ENCODE assay signal across 11 mouse cellular contexts in genomic region chr15:85977086-85977485, GRCm38 (mm10). TPM values are rescaled to one million over a fixed set of nuclear protein-coding genes. Genes with fewer than 3 reads are reported as not detected.
A peak's percentile ranks its signal among the peaks of the same experiment; 100 is the strongest.
DNase-seq lines count a peak whose midpoint lies in the region; ATAC-seq and TF ChIP-seq lines count a peak whose summit lies in the region.
"Had no signal": no experiment of that assay in that cellular context is flagged by ENCODE, and none has a peak within 500 bp of the region (broad histone marks: within the 10 kb centered on the region; RNA-seq: fewer than 3 reads in every experiment).

No protein-coding gene starts in this region.

- WGBS in kidney, postnatal 0 days, result 56% methylated on average over 9 of the region's 9 CpGs

- H3K4me1 ChIP-seq in kidney, postnatal 0 days (replicated peaks; ENCODE audit: insufficient read depth, low read length), result peaks cover 4% of the 10 kb centered on the region; the same call in 1 of the 2 replicates

- H3K4me2 ChIP-seq in kidney, postnatal 0 days (ENCODE audit: low read length), result no peak overlapping the region

- no peak for TF ChIP-seq CTCF in kidney, postnatal 0 days (IDR thresholded peaks at IDR 0.05; ENCODE audit: low read depth)

- no peak overlapping the region for H3K27ac ChIP-seq in kidney, postnatal 0 days
- H3K27ac ChIP-seq: liver, embryonic 14.5 days had no signal

- H3K9ac ChIP-seq in kidney, postnatal 0 days (ENCODE audit: low read depth, low read length), result no peak overlapping the region
- H3K9ac ChIP-seq: liver, embryonic 14.5 days had no signal

- no peaks in the 10 kb centered on the region for H3K27me3 ChIP-seq in kidney, postnatal 0 days (ENCODE audit: insufficient read depth, low read length)

- no peaks in the 10 kb centered on the region for H3K36me3 ChIP-seq in kidney, postnatal 0 days (ENCODE audit: insufficient read depth, low read length)

- H3K9me3 ChIP-seq in kidney, postnatal 0 days (replicated peaks; ENCODE audit: low read length), result no peaks in the 10 kb centered on the region

- peak; percentile 65 to 78 for DNase-seq in cerebellum, postnatal 10 days
- no peak for DNase-seq in cerebellum, adult 11 months
- DNase-seq in kidney, postnatal 0 days (ENCODE audit: low spot score), result peak; percentile 28
- no peak for DNase-seq in kidney, adult 8-10 months
- DNase-seq in left cerebral cortex, adult 8-10 months (ENCODE audit: low spot score in 2 of 2), result no peak
- DNase-seq in right cerebral cortex, postnatal 25 days, result no peak
- DNase-seq: gastrocnemius, postnatal 10 days; layer of hippocampus, adult 9-11 months had no signal

- ATAC-seq in kidney, postnatal 0 days (replicated peaks; ENCODE audit: low FRiP score, low read depth), result no peak
- peak; percentile 23 for ATAC-seq in common myeloid progenitor, adult 5-6 weeks (replicated peaks; ENCODE audit: low read depth, poor library complexity, severe bottlenecking)
- ATAC-seq in megakaryocyte, adult 5-6 weeks (ENCODE audit: poor library complexity, severe bottlenecking), result 0 out of 2 replicates have a peak, but pooled peaks have one; percentile 13

- no peak overlapping the region for H3K4me3 ChIP-seq in kidney, postnatal 0 days (replicated peaks; ENCODE audit: low read depth, low read length)

RNA-seq across cellular contexts. Expression of gene Celsr1, which starts 56.5 kb away (rescaled TPM):
- polyA plus RNA-seq in kidney, postnatal 0 days (2015; fragmentation: Nextera tagmentation; extraction: Ambion mirVana), result 2.9 TPM in 2 replicates
- 3.3 and 3.6 TPM in 2 replicates for total RNA-seq in common myeloid progenitor, adult 5-6 weeks (2017)
- 1.0 and 1.2 TPM in 2 replicates for total RNA-seq in megakaryocyte, adult 5-6 weeks (2015)
- 1.2 and 4.4 TPM in 2 replicates for total RNA-seq in megakaryocyte, adult 5-6 weeks (2017)
- total RNA-seq in left cerebral cortex, adult 8-10 months (2022), result 1 to 10 TPM; 5.5 to 6.9 (median 6.2) TPM

Comparison
In these comparisons a context has a peak if more than half of its experiments do, and no peak if none do; other contexts are left out.
1. DNase-seq: peak in cerebellum, postnatal 10 days (2 of 2) and kidney, postnatal 0 days (single experiment); none in cerebellum, adult 11 months (single experiment), kidney, adult 8-10 months (0 of 2), left cerebral cortex, adult 8-10 months (0 of 2) and right cerebral cortex, postnatal 25 days (single experiment).